Mouse (Mus musculus) forebrain, embryonic 11.5 days (tissue): Measurements from ENCODE around the gene Polr1c. TPM values are rescaled to one million over a fixed set of nuclear protein-coding genes. Genes with fewer than 3 reads are reported as not detected.
A peak's percentile ranks its signal among the peaks of the same experiment; 100 is the strongest.

Source experiments
- ATAC-seq: fragments of 200-750 bp; cut with Nextera tagmentation; replicated peaks from 2 replicates; pipeline ENCODE4 v1.8.0; 2017; ENCODE audit warnings: moderate TSS enrichment; ENCODE audit not compliant: low FRiP score
- DNase-seq: peaks from one replicate; pipeline ENCODE4 v3.0.0-alpha.2; 2017; ENCODE audit warnings: low spot score
- H3K27ac ChIP-seq: fragments of 300-500 bp; sonication (generic); 2 replicates; pipeline ENCODE4 v1.5.1; 2014; ENCODE audit warnings: low read depth, low read length
- H3K27me3 ChIP-seq: fragments of 300-500 bp; sonication (generic); 2 replicates; pipeline ENCODE4 v1.6.1; 2014; ENCODE audit warnings: mild to moderate bottlenecking, low read length, mixed read lengths; ENCODE audit not compliant: control insufficient read depth, insufficient read depth
- H3K36me3 ChIP-seq: fragments of 300-500 bp; sonication (generic); 2 replicates; pipeline ENCODE4 v1.6.1; 2014; ENCODE audit warnings: mild to moderate bottlenecking, low read length, moderate library complexity, mixed read lengths; ENCODE audit not compliant: control insufficient read depth, insufficient read depth
- H3K4me1 ChIP-seq: fragments of 300-500 bp; sonication (generic); replicated peaks from 2 replicates; pipeline ENCODE4 v1.6.1; 2014; ENCODE audit warnings: low read length, mixed read lengths; ENCODE audit not compliant: control insufficient read depth, insufficient read depth
- H3K4me2 ChIP-seq: fragments of 300-500 bp; sonication (generic); 2 replicates; pipeline ENCODE4 v1.6.1; 2014; ENCODE audit warnings: low read depth, mild to moderate bottlenecking, low read length, moderate library complexity, mixed read lengths; ENCODE audit not compliant: severe bottlenecking
- H3K4me3 ChIP-seq: fragments of 300-500 bp; sonication (generic); 2 replicates; pipeline ENCODE4 v1.5.1; 2014; ENCODE audit warnings: low read depth, low read length
- H3K9ac ChIP-seq: fragments of 300-500 bp; sonication (generic); 2 replicates; pipeline ENCODE4 v1.6.1; 2014; ENCODE audit warnings: low read length
- H3K9me3 ChIP-seq: fragments of 300-500 bp; sonication (generic); 2 replicates; pipeline ENCODE4 v1.6.1; 2016; ENCODE audit warnings: low read length, mixed read lengths; ENCODE audit not compliant: control insufficient read depth
- WGBS: fragments of 180-500 bp; shearing (Covaris S2); extraction: QIAGEN DNeasy Blood & Tissue Kit; methylation state at CpG from one replicate; pipeline ENCODE4 v1.1.7; 2014; 5-methylcytosine and 5-hydroxymethylcytosine counted together
- polyA plus RNA-seq: library from polyadenylated mRNA; unstranded; fragments of >200 nt; fragmentation: Nextera tagmentation; extraction: Ambion mirVana; gene quantifications from 2 replicates; pipeline ENCODE4 v1.2.1, GENCODE M21; 2014

The Polr1c gene
- polyA plus RNA-seq, 1 experiment from 2014 or later: 111 TPM

- Histone ChIP-seq H3K4me3 (peak overlapping the region; percentile 94), H3K9ac (peak overlapping the region; percentile 94), H3K4me1 (peaks cover 13% of the 10 kb centered on the region; the same call in 1 of the 2 replicates), H3K27me3 (no peaks in the 10 kb centered on the region), H3K36me3 (peaks cover 19% of the 10 kb centered on the region; the same call in 1 of the 2 replicates), H3K4me2 (peak overlapping the region; percentile 73), H3K9me3 (no peaks in the 10 kb centered on the region), H3K27ac (peak overlapping the region; percentile 37; the same call in 1 of the 2 replicates)
- no peak for DNase-seq
- no peak; the same call in 1 of the 2 replicates for ATAC-seq
- under 1% methylated on average over 37 of the region's 37 CpGs for WGBS
These were observed 302 bp upstream of the Polr1c start for GRCm38 (mm10) chr17:46248189-46248522.

DNA sequence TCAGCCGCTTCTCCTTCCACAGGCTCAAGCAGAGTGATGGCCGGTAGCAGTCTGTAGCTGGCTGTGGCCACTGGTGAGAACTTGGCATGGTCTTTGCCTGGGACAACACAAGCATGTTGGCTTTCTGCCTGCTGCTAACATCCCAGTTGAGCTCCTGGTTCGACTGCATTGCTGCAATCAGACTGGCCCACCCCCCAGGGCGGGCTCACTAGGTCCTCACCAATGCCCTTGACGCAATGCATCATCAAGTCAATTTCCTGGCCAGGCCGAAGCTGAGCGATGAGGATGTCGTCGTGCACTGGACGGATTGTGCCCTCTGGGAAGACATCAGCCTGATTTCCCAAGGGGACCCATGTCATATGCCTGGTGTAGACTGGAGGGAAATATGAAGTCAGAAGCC, 3.3 kb downstream of the Polr1c start:
- 91% methylated on average over 10 of the region's 10 CpGs for WGBS
- ATAC-seq: no peak
- Histone ChIP-seq H3K9ac (no peak overlapping the region), H3K4me3 (no peak overlapping the region), H3K4me1 (peaks cover 13% of the 10 kb centered on the region; the same call in 1 of the 2 replicates), H3K4me2 (no peak overlapping the region), H3K36me3 (peaks cover 31% of the 10 kb centered on the region; the same call in 1 of the 2 replicates), H3K27me3 (no peaks in the 10 kb centered on the region), H3K27ac (no peak overlapping the region), H3K9me3 (no peaks in the 10 kb centered on the region)
- DNase-seq: no peak

GRCm38 (mm10) chr17:46243624-46244023, 4.2 kb downstream of the Polr1c start:
- H3K9ac ChIP-seq: no peak overlapping the region
- H3K27me3 ChIP-seq: no peaks in the 10 kb centered on the region
- H3K9me3 ChIP-seq: no peaks in the 10 kb centered on the region
- peaks cover 7% of the 10 kb centered on the region; the same call in 1 of the 2 replicates for H3K4me1 ChIP-seq
- DNase-seq (no peak), ATAC-seq (no peak)
- no peak overlapping the region for H3K4me3 ChIP-seq
- peaks cover 33% of the 10 kb centered on the region; the same call in 1 of the 2 replicates for H3K36me3 ChIP-seq
- no peak overlapping the region for H3K27ac ChIP-seq
- 75% methylated on average over 2 of the region's 2 CpGs for WGBS
- no peak overlapping the region for H3K4me2 ChIP-seq

DNA sequence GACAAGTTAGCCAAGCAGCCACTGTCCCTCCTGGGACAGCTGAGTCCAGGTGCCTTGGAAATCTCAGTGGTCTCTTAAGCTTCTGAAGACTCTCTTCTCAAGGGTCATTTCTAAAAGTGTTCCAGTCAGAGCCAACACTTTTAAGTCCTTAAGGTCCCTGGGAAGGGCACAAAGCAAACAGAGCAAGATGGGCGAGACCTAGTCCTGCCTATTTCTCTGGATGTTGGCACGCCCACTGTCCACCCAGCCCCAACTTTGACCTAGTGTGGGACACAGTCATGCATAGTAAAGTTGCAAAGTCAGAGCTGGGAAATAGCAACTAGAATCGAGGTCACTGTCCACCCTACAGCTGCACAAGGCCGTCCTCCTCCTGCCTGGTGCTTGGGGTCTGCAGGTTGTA, 4.9 kb downstream of the Polr1c start:
- Histone ChIP-seq H3K9me3 (no peaks in the 10 kb centered on the region), H3K9ac (no peak overlapping the region), H3K36me3 (peaks cover 33% of the 10 kb centered on the region; the same call in 1 of the 2 replicates), H3K4me2 (no peak overlapping the region), H3K27ac (no peak overlapping the region), H3K27me3 (no peaks in the 10 kb centered on the region), H3K4me3 (no peak overlapping the region), H3K4me1 (peaks cover 5% of the 10 kb centered on the region; the same call in 1 of the 2 replicates)
- DNase-seq: no peak
- ATAC-seq: no peak
- WGBS: 90% methylated on average over 4 of the region's 4 CpGs

GRCm38 (mm10) chr17:46242274-46242673, 5.6 kb downstream of the Polr1c start:
- Histone ChIP-seq H3K4me1 (peaks cover 5% of the 10 kb centered on the region; the same call in 1 of the 2 replicates), H3K9ac (no peak overlapping the region), H3K9me3 (no peaks in the 10 kb centered on the region), H3K4me2 (no peak overlapping the region), H3K36me3 (peaks cover 33% of the 10 kb centered on the region; the same call in 1 of the 2 replicates), H3K27ac (no peak overlapping the region), H3K4me3 (no peak overlapping the region), H3K27me3 (no peaks in the 10 kb centered on the region)
- WGBS: 90% methylated on average over 13 of the region's 13 CpGs
- no peak for ATAC-seq
- DNase-seq: no peak

DNA sequence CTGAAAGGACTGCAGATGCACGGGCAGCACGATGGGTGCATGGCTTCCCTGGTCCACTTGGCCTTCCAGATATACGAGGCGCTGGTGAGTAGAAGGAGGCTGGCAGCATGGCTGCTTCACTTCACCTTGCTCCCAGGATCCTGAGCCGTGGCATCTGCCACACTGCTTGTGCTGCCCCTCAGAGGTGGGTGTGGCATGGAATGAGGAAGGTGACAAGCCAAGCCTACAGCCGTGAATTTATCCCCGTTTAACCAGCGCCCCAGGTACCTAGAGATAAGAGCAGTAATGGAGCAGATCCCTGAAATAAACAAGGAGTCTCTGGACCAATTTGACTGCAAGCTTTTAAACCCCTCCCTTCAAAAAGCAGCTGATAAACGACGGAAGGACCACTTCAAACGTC, 6.4 kb downstream of the Polr1c start:
- ATAC-seq (no peak), DNase-seq (no peak)
- Histone ChIP-seq H3K9me3 (no peaks in the 10 kb centered on the region), H3K9ac (no peak overlapping the region), H3K27me3 (no peaks in the 10 kb centered on the region), H3K36me3 (peaks cover 38% of the 10 kb centered on the region; the same call in 1 of the 2 replicates), H3K27ac (no peak overlapping the region), H3K4me2 (no peak overlapping the region), H3K4me3 (no peak overlapping the region), H3K4me1 (0 out of 2 replicates have a peak, but pooled peaks cover under 1% of the 10 kb centered on the region)
- 86% methylated on average over 11 of the region's 11 CpGs for whole genome bisulfite sequencing

- Histone ChIP-seq H3K27ac (no peak overlapping the region), H3K27me3 (no peaks in the 10 kb centered on the region), H3K36me3 (peaks cover 32% of the 10 kb centered on the region; the same call in 1 of the 2 replicates), H3K4me3 (no peak overlapping the region), H3K4me1 (no peaks in the 10 kb centered on the region), H3K9me3 (no peaks in the 10 kb centered on the region), H3K4me2 (no peak overlapping the region), H3K9ac (no peak overlapping the region)
- WGBS: 95% methylated on average over 15 of the region's 15 CpGs
- ATAC-seq: no peak
- no peak for DNase-seq
These were observed 8.2 kb downstream of the Polr1c start for GRCm38 (mm10) chr17:46239516-46240114.

GRCm38 (mm10) chr17:46237480-46237879, 10.4 kb downstream of the Polr1c start:
- Histone ChIP-seq H3K9me3 (no peaks in the 10 kb centered on the region), H3K27me3 (no peaks in the 10 kb centered on the region), H3K4me3 (no peak overlapping the region), H3K4me2 (no peak overlapping the region), H3K27ac (no peak overlapping the region), H3K4me1 (no peaks in the 10 kb centered on the region), H3K36me3 (peaks cover 20% of the 10 kb centered on the region; the same call in 1 of the 2 replicates), H3K9ac (no peak overlapping the region)
- DNase-seq (no peak), ATAC-seq (no peak)
- WGBS: 91% methylated on average over 5 of the region's 5 CpGs

DNA sequence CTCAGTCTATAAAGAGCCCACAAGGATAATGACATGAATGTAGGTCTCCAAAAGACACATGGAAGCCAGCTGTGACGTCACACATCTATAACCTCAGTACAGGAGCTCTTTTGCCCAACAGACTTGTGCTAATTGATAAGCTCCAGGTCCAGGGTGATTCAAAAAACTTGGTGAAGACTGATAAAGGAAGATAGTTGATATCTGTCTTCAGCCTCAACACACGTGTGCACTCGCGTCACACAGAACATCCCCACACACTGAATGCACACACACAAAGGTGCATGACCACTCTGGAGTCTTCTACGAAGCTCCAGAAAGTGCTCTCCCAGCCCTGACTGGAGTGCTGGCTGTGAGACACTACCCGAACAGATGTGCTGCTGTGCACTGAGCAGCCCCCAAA, 10.8 kb downstream of the Polr1c start:
- WGBS: 95% methylated on average over 6 of the region's 6 CpGs
- H3K36me3 ChIP-seq: peaks cover 16% of the 10 kb centered on the region; the same call in 1 of the 2 replicates
- ATAC-seq (no peak), DNase-seq (no peak)
- H3K27ac ChIP-seq: no peak overlapping the region
- H3K9ac ChIP-seq: no peak overlapping the region
- H3K4me3 ChIP-seq: no peak overlapping the region
- no peaks in the 10 kb centered on the region for H3K27me3 ChIP-seq
- no peaks in the 10 kb centered on the region for H3K4me1 ChIP-seq
- H3K9me3 ChIP-seq: no peaks in the 10 kb centered on the region
- H3K4me2 ChIP-seq: no peak overlapping the region
